Mouse (Mus musculus): ENCODE results near the gene Vmn1r231.

Gene Vmn1r231

DNA sequence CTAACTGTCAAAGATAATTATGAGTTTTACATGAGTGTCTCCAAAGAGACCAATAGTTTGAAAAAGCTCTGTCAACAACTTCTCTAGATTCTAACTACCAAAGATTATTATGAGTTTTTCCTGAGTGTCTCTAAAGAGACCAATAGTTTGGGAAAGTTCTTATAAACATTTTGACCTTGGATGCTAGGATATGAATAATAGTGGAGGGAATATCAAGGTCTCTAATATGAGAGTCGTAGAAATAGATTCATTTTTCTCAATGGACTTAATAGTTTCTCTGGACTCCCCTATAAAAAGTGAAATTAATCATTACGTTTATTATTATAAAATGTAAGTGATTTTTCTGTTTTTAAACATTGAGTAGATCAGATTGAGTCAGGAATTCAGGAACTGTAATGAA lies at the start of gene Vmn1r231:
Vmn1r231 (minus strand) TSS at position 101 of the 400 bp plus-strand sequence.
- no peak for ATAC-seq (ENCODE audit: low TSS enrichment)

DNA sequence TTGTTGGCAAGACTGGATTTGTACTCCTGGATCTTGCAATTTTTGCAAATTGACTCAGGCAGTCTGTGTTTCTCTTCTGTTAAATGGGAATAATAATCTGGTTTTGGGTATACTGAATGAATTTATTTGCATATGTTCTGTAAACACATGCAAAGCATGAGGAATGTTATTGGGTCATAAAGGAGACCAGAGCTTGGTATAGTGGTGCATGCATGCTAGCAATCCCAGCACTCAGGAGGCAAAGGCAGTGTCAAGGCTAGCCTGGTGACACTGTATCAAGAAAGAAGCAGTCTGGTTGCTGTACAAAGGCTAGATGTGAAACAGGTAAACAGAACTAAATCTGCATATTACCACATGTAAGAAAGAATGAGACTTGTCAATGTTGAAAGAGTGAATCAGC lies 41.7 kb upstream of the Vmn1r231 start:
- ATAC-seq (ENCODE audit: low TSS enrichment), result no peak

DNA sequence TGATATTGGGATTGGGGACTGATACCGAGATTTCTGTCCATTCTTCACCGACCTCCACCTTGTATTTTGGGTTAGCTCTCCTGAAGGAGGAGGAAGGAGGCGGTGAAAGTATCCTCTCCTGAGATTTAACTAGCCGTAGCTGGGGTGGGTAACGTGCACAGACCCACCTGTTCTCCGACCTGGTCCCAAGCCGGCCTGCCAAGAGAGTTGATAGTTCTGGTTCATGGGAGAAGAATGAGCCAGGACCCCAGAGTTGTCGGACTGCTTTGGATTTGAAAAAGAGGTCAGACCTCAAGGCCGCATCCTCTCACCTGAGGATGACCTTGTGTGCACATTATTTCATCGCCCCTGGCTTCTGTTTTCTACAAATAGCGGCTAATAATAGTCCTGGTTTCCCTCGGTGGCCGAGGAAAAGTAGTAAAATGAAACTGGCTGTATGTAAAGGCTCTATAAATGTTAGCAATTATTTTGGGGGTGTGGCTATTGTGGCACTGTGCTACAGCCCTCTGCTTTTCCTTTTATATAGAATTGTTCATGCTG lies 41.2 kb upstream of the Vmn1r231 start:
- ATAC-seq (ENCODE audit: low TSS enrichment), result no peak

DNA sequence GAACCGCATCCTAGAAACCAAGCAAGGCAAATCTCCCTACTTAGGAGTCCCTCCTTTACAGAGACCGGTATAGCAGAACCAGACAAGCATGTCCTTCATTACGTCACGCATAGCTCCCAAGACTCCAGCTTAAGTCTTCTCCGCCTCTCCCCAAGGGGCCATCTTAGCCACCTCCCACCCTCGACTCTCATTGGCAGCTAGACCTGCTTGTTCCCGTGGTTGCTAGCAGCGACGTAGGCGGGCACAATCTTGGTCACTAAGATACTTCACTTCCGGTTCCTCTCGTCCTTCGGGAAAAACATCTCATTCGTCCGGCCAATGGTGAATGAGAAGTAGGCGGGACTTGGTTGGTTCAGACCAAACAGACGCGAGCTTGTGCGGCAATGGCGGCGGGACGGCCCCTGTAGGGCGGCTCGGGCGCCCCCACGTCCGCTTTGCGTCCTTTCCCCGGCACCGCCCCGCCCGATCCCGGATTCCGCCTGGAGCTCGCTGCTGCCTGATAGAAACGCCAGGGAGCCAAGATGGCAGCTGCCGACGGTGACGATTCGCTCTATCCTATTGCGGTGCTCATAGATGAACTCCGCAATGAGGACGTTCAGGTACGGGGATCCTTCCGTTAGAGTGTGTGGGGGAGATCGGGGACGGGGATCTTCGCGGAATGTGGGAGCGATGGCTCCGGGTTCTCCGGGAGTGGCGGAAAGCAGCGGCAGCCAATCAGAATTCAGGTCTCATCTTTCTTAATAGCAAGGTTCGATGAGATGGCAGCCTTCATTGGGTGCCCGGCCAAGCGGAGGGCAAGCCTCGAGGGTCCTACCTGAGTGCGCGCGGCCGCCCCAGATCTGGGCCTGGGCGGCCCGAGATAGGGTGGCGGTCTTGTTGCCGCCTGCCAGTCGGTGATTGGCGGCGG lies 40.3 kb upstream of the Vmn1r231 start, which contains the start of gene Ppp2r1a:
Ppp2r1a (plus strand) TSS at position 327 of the 907 bp plus-strand sequence.
- peak; percentile 97 for ATAC-seq (ENCODE audit: low TSS enrichment)

DNA sequence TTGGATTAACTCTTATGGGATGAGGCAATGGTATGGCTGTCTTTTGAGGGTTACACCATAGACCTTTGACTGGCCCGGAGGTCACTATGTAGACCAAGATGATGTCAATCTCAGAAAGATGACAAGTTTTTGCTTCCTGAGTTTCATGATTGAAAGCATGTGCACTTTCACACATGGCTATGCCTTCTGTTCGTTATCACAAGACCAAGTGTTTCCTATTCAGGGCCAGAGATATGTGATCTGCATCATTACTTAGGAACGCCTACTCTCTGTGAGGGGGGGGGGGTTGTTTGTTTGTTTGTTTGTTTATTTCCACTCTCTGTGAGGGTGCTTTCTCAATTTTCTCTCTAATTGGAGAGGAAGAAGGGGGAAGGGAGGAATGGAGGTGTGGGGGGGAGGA lies 39.3 kb upstream of the Vmn1r231 start:
- no peak for ATAC-seq (ENCODE audit: low TSS enrichment)

DNA sequence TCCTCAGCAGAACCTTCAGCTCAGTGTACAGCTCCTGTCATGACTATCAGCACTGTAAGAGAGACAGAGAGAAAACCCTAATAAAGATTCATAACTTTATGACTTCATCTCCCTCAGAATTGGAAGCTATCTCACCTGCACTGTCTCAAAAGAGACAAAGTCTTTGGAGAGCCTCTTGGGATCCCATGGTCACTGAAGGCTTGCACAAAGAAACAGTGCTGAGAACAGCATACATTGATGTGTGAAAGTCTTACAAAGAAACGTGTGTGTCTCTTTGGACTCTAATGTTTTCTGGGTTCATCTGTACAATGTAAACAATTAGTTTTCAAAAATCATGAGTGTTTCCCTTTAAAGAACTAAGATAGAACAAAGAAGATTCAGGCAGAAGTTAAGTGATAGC lies 14.7 kb upstream of the Vmn1r231 start, which contains the start of gene Vmn1r232:
Vmn1r232 (minus strand) TSS at position 101 of the 400 bp plus-strand sequence.
- no peak for ATAC-seq (ENCODE audit: low TSS enrichment)

DNA sequence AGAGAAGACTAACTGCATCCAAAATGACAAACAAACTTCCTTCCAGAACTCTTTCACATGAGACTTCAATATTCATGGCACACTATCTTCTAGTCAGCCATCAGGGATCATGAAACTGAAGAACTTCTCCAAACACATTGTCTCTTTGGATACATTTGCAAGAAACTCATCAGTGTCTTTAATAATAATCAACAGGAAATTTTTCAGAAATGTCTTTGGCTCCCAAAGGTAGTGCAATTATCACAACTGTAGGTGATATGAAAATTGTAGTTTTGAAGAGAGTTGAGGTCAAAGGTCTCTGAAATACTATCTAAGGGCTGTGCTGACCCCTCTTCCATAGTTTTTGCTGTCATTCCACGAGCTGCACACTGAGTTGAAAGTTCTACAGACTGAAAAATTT lies 64.7 kb downstream of the Vmn1r231 start, which contains the start of gene Vmn1r230:
Vmn1r230 (plus strand) TSS at position 301 of the 400 bp plus-strand sequence.
- ATAC-seq (ENCODE audit: low TSS enrichment), result no peak
